8 mouse cellular contexts compared by ENCODE assay signal in the genomic region with DNA sequence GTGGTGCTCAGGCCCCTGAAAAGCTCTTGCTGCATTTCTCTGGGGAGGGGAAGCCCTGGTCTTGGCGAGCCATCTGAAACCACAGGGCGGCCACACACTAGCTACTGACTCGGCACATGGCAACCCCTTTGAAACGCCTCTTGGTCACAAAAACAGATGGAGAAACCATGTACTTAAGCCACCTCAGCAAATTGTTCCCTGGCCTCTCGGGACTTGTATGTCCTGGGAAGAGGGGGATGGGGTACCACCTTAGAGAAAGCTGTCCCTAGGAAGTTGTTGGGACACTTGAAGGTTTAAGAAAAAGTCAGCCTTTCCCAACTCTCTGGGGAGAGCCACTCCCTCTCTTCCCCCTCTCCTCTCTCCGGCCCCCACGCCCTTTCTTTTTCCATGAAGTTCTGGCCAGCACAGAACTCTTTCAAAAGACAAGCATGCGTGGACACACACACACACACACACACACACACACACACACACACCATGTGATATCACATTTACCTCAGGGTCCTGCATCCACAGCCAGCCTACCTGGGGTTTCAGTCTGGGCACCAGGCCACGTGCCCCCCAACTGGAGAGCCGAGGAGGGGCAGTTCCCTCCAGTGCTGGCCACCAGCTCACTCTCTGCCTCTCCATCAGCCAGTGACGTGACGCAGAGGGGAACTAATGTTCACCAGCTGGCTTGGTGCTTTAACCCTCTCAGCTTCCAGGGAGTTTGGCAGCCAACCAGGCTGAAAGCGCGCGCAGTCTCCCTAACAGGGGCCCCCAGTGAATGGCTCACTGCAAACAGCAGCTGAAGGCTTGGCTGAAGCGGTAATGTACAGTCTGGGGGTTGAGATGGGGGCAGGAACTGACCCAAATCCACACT.
A peak's percentile ranks its signal among the peaks of the same experiment; 100 is the strongest.
DNase-seq lines count a peak whose midpoint lies in the region; ATAC-seq and TF ChIP-seq lines count a peak whose summit lies in the region.

No protein-coding gene starts in this region.

- 0 out of 2 replicates have a peak, but pooled peaks cover 6% of the 10 kb centered on the region for H3K36me3 ChIP-seq in embryonic facial prominence, embryonic 12.5 days
- no peaks in the 10 kb centered on the region for H3K36me3 ChIP-seq in kidney, embryonic 16.5 days (ENCODE audit: insufficient read depth, low read length)
- H3K36me3 ChIP-seq in liver, postnatal 0 days (replicated peaks; ENCODE audit: insufficient read depth, low read length): no peaks in the 10 kb centered on the region
- no peaks in the 10 kb centered on the region for H3K36me3 ChIP-seq in neural tube, embryonic 15.5 days

- peak overlapping the region; percentile 43 for H3K4me2 ChIP-seq in embryonic facial prominence, embryonic 12.5 days (replicated peaks)
- peak overlapping the region; percentile 49 for H3K4me2 ChIP-seq in kidney, embryonic 16.5 days (replicated peaks; ENCODE audit: low read depth, low read length)
- 0 out of 2 replicates have a peak overlapping the region, but pooled peaks have one; percentile 6 for H3K4me2 ChIP-seq in liver, postnatal 0 days (ENCODE audit: low read depth, low read length)
- H3K4me2 ChIP-seq in neural tube, embryonic 15.5 days: peak overlapping the region; percentile 20

- H3K9me3 ChIP-seq in embryonic facial prominence, embryonic 12.5 days: no peaks in the 10 kb centered on the region
- H3K9me3 ChIP-seq in kidney, embryonic 16.5 days (ENCODE audit: low read length): no peaks in the 10 kb centered on the region
- no peaks in the 10 kb centered on the region for H3K9me3 ChIP-seq in liver, postnatal 0 days (ENCODE audit: low read length)
- no peaks in the 10 kb centered on the region for H3K9me3 ChIP-seq in neural tube, embryonic 15.5 days (replicated peaks)

- peak overlapping the region; percentile 94 for H3K27ac ChIP-seq in embryonic facial prominence, embryonic 12.5 days
- H3K27ac ChIP-seq in kidney, embryonic 16.5 days (ENCODE audit: low read length): peak overlapping the region; percentile 90
- no peak overlapping the region for H3K27ac ChIP-seq in liver, postnatal 0 days (ENCODE audit: low read depth)
- peak overlapping the region; percentile 76 for H3K27ac ChIP-seq in neural tube, embryonic 15.5 days (replicated peaks)

- 8% methylated on average over 16 of the region's 16 CpGs for WGBS in embryonic facial prominence, embryonic 12.5 days
- WGBS in kidney, embryonic 16.5 days: 8% methylated on average over 16 of the region's 16 CpGs
- WGBS in liver, postnatal 0 days (ENCODE audit: insufficient replicate concordance): 36% methylated on average over 16 of the region's 16 CpGs
- WGBS in neural tube, embryonic 15.5 days: 16% methylated on average over 16 of the region's 16 CpGs

- TF ChIP-seq EP300 in liver, postnatal 0 days (IDR thresholded peaks at IDR 0.05; ENCODE audit: low read depth): no peak

- H3K4me3 ChIP-seq in embryonic facial prominence, embryonic 12.5 days: peak overlapping the region; percentile 14; the same call in 1 of the 2 replicates
- H3K4me3 ChIP-seq in kidney, embryonic 16.5 days (ENCODE audit: low read length): peak overlapping the region; percentile 23
- H3K4me3 ChIP-seq in liver, postnatal 0 days (ENCODE audit: low read depth, low read length): no peak overlapping the region
- no peak overlapping the region for H3K4me3 ChIP-seq in neural tube, embryonic 15.5 days (replicated peaks)

- H3K9ac ChIP-seq in embryonic facial prominence, embryonic 12.5 days: no peak overlapping the region
- H3K9ac ChIP-seq in kidney, embryonic 16.5 days (replicated peaks; ENCODE audit: low read length): peak overlapping the region; percentile 29; the same call in 1 of the 2 replicates
- H3K9ac ChIP-seq in liver, postnatal 0 days (replicated peaks): no peak overlapping the region
- H3K9ac ChIP-seq in neural tube, embryonic 15.5 days (replicated peaks): no peak overlapping the region

- ATAC-seq in embryonic facial prominence, embryonic 12.5 days (ENCODE audit: insufficient number of reproducible peaks, insufficient read depth, low FRiP score, low TSS enrichment): peak; percentile 91
- peak; percentile 91 for ATAC-seq in kidney, embryonic 16.5 days (ENCODE audit: low FRiP score, low TSS enrichment)
- ATAC-seq in liver, postnatal 0 days: 0 out of 2 replicates have a peak, but pooled peaks have one; percentile 35
- peak; percentile 75 for ATAC-seq in neural tube, embryonic 15.5 days (ENCODE audit: low FRiP score)

- peaks cover 50% of the 10 kb centered on the region for H3K4me1 ChIP-seq in embryonic facial prominence, embryonic 12.5 days
- peaks cover 35% of the 10 kb centered on the region for H3K4me1 ChIP-seq in kidney, embryonic 16.5 days (ENCODE audit: insufficient read depth, low read length)
- H3K4me1 ChIP-seq in liver, postnatal 0 days (ENCODE audit: insufficient read depth): no peaks in the 10 kb centered on the region
- H3K4me1 ChIP-seq in neural tube, embryonic 15.5 days: peaks cover 34% of the 10 kb centered on the region

- DNase-seq in adrenal gland, adult (ENCODE audit: inconsistent age in 2 of 2, low spot score in 1 of 2): peak; percentile 21 to 52
- DNase-seq in adrenal gland, adult 18-20 months (ENCODE audit: low spot score in 2 of 2): no peak
- DNase-seq in heart, adult 9 months (ENCODE audit: low spot score in 2 of 2): peak; percentile 77 to 79
- DNase-seq in liver, postnatal 0 days: peak; percentile 36
- no peak for DNase-seq in thymus, postnatal 25 days

- TF ChIP-seq CTCF in liver, postnatal 0 days (IDR thresholded peaks at IDR 0.05; ENCODE audit: low read depth): no peak

- H3K27me3 ChIP-seq in embryonic facial prominence, embryonic 12.5 days: no peaks in the 10 kb centered on the region
- H3K27me3 ChIP-seq in kidney, embryonic 16.5 days (ENCODE audit: insufficient read depth, low read length): 0 out of 2 replicates have a peak, but pooled peaks cover 2% of the 10 kb centered on the region
- no peaks in the 10 kb centered on the region for H3K27me3 ChIP-seq in liver, postnatal 0 days (ENCODE audit: insufficient read depth, low read length)
- no peaks in the 10 kb centered on the region for H3K27me3 ChIP-seq in neural tube, embryonic 15.5 days (replicated peaks)

Comparison
In these comparisons a context has a peak if more than half of its experiments do, and no peak if none do; other contexts are left out.
1. DNase-seq: peak in adrenal gland, adult (2 of 2), heart, adult 9 months (2 of 2) and liver, postnatal 0 days (single experiment); none in adrenal gland, adult 18-20 months (0 of 2) and thymus, postnatal 25 days (single experiment).
2. ATAC-seq: peak in every context shown above with its lines; median percentile 91 in embryonic facial prominence, embryonic 12.5 days; 91 in kidney, embryonic 16.5 days; 75 in neural tube, embryonic 15.5 days; 35 in liver, postnatal 0 days.
3. H3K4me3 ChIP-seq: peak in embryonic facial prominence, embryonic 12.5 days (single experiment) and kidney, embryonic 16.5 days (single experiment); none in liver, postnatal 0 days (single experiment) and neural tube, embryonic 15.5 days (single experiment).
4. Peak in every context shown above with its lines, with median percentiles within 50 percentile points of each other: H3K4me2 ChIP-seq.